Mouse (Mus musculus) midbrain, embryonic 11.5 days (tissue): ENCODE data around the gene Bnc2. TPM values are rescaled to one million over a fixed set of nuclear protein-coding genes. Genes with fewer than 3 reads are reported as not detected.

ENCODE experiments used
- ATAC-seq: fragments of 200-750 bp; cut with Nextera tagmentation; 2 replicates; pipeline ENCODE4 v1.8.0; 2017; ENCODE audit warnings: moderate TSS enrichment, moderate library complexity; ENCODE audit not compliant: low FRiP score
- DNase-seq: peaks from one replicate; pipeline ENCODE4 v3.0.0; 2015; ENCODE audit warnings: low spot score; ENCODE audit errors: missing footprints
- H3K27ac ChIP-seq: fragments of 300-500 bp; sonication (generic); 2 replicates; pipeline ENCODE4 v1.5.1; 2014; ENCODE audit warnings: low read depth, low read length
- H3K27me3 ChIP-seq: fragments of 300-500 bp; sonication (generic); 2 replicates; pipeline ENCODE4 v1.6.1; 2014; ENCODE audit warnings: mild to moderate bottlenecking, low read length, moderate library complexity, mixed read lengths; ENCODE audit not compliant: control insufficient read depth, insufficient read depth
- H3K36me3 ChIP-seq: fragments of 300-500 bp; sonication (generic); 2 replicates; pipeline ENCODE4 v1.6.1; 2014; ENCODE audit warnings: mild to moderate bottlenecking, low read length, moderate library complexity, mixed read lengths; ENCODE audit not compliant: control insufficient read depth, insufficient read depth
- H3K4me1 ChIP-seq: fragments of 300-500 bp; sonication (generic); 2 replicates; pipeline ENCODE4 v1.6.1; 2014; ENCODE audit warnings: low read length; ENCODE audit not compliant: control insufficient read depth, insufficient read depth
- H3K4me2 ChIP-seq: fragments of 300-500 bp; sonication (generic); 2 replicates; pipeline ENCODE4 v1.6.1; 2014; ENCODE audit warnings: mild to moderate bottlenecking, moderate library complexity
- H3K4me3 ChIP-seq: fragments of 300-500 bp; sonication (generic); 2 replicates; pipeline ENCODE4 v1.5.1; 2014; ENCODE audit warnings: low read depth, low read length
- H3K9ac ChIP-seq: fragments of 300-500 bp; sonication (generic); 2 replicates; pipeline ENCODE4 v1.6.1; 2014; ENCODE audit warnings: low read length
- H3K9me3 ChIP-seq: fragments of 300-500 bp; sonication (generic); 2 replicates; pipeline ENCODE4 v1.6.1; 2016; ENCODE audit warnings: low read length; ENCODE audit not compliant: control insufficient read depth
- WGBS: fragments of 180-500 bp; shearing (Covaris S2); extraction: QIAGEN DNeasy Blood & Tissue Kit; methylation state at CpG from one replicate; pipeline ENCODE4 v1.1.7; 2014; 5-methylcytosine and 5-hydroxymethylcytosine counted together
- polyA plus RNA-seq: library from polyadenylated mRNA; unstranded; fragments of >200 nt; fragmentation: Nextera tagmentation; extraction: Ambion mirVana; gene quantifications from 2 replicates; pipeline ENCODE4 v1.2.1, GENCODE M21; 2014

Bnc2 gene
- polyA plus RNA-seq, 1 experiment from 2014 or later, result 9.1 TPM

DNA sequence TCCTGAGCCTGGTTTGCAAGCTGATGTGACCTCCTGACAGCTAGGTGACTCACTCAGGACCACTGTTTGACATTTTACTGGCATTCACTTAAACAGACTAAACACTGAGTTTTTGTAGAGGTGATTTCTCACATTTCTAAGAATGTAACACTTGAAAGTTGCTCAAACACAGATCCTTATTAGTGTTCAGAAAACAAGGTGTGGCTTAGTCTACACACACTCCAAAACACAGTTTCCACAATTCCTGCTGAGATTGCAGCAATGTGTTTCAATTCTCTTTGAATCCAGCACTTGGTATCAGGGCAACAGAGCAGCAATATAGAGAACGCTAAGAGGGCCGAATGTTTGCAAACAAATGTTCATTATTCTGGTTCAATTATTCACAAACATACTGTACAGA, 402.2 kb downstream of the Bnc2 start:
- no peak overlapping the region for H3K9ac ChIP-seq
- WGBS, result 85% methylated on average over 2 of the region's 2 CpGs
- no peak for DNase-seq
- ATAC-seq, result no peak
- H3K36me3 ChIP-seq, result no peaks in the 10 kb centered on the region
- no peak overlapping the region for H3K27ac ChIP-seq
- no peak overlapping the region for H3K4me2 ChIP-seq
- H3K9me3 ChIP-seq, result no peaks in the 10 kb centered on the region
- peaks cover 11% of the 10 kb centered on the region for H3K27me3 ChIP-seq
- no peak overlapping the region for H3K4me3 ChIP-seq
- no peaks in the 10 kb centered on the region for H3K4me1 ChIP-seq

DNA sequence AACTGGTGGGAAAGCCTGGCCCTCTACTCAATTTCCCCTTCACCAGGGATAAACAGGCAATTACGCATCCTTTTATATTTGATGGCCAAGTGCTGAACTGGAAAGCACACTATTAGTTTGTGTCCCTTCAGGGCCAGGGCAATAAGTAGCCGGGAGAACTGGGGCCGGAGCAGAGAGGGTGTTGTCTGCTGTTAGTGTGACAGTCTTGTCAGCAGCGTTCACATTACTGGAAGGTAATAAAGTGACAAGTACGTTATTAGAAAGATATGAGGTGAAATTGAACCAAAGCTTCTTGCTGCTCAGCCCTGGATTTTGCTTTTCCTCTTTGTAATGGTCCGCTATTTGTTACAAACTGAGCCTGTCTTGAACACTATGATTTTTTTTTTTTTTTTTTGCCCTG, 405.2 kb downstream of the Bnc2 start:
- H3K4me3 ChIP-seq, result no peak overlapping the region
- no peak overlapping the region for H3K4me2 ChIP-seq
- H3K27ac ChIP-seq, result no peak overlapping the region
- H3K9me3 ChIP-seq, result no peaks in the 10 kb centered on the region
- DNase-seq (no peak), ATAC-seq (no peak)
- WGBS, result 88% methylated on average over 6 of the region's 6 CpGs
- no peaks in the 10 kb centered on the region for H3K36me3 ChIP-seq
- no peak overlapping the region for H3K9ac ChIP-seq
- H3K4me1 ChIP-seq, result peaks cover 8% of the 10 kb centered on the region; the same call in 1 of the 2 replicates
- H3K27me3 ChIP-seq, result peaks cover 18% of the 10 kb centered on the region

DNA sequence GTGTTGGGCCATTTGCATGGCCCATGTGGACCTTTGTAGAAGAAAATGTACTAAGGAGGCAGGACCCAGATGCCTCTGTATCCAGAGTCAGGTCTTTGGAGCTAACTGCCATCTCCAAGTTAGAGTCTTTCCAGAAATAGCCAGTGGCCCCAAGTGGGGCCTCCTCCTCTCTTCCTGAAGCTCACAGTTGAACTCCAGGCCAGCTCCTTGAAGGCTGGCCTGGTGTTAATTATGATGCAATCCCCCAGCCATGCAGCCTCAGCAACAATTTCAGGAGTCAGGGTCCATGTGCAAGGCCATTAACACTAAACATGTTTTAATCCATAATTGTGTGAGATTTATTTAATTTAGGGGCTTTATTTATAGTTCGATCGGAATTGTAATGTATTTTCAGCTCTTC, 427.7 kb downstream of the Bnc2 start:
- Histone ChIP-seq H3K4me3 (no peak overlapping the region), H3K9me3 (no peaks in the 10 kb centered on the region), H3K9ac (no peak overlapping the region), H3K27ac (no peak overlapping the region), H3K4me2 (no peak overlapping the region), H3K27me3 (no peaks in the 10 kb centered on the region; the same call in 1 of the 2 replicates), H3K36me3 (no peaks in the 10 kb centered on the region), H3K4me1 (no peaks in the 10 kb centered on the region)
- DNase-seq (no peak), ATAC-seq (no peak)
- 96% methylated on average over 2 of the region's 2 CpGs for WGBS

DNA sequence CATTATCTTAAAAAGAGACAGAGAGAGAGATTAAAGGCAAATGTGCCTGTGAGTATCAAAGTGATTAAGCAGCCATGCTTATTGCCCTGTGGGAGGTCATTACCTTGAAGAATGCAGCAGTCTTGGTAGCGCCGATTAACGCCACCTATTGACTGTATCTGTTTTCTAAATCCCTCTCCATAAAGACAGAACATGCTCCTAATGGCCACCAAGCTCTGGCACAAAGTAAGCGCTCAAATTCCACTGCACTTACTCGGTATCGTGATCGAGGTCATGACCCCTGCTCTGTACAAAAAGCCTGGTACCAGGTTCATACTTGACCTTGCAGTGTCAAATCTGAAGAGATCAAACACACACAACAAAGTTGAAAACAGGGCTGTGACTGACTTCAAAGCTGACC, 442.7 kb downstream of the Bnc2 start:
- no peak for ATAC-seq
- Histone ChIP-seq H3K36me3 (no peaks in the 10 kb centered on the region), H3K4me3 (no peak overlapping the region), H3K9me3 (no peaks in the 10 kb centered on the region), H3K27ac (no peak overlapping the region), H3K9ac (no peak overlapping the region), H3K27me3 (no peaks in the 10 kb centered on the region; the same call in 1 of the 2 replicates), H3K4me2 (no peak overlapping the region), H3K4me1 (no peaks in the 10 kb centered on the region)
- no peak for DNase-seq
- 67% methylated on average over 7 of the region's 7 CpGs for WGBS

DNA sequence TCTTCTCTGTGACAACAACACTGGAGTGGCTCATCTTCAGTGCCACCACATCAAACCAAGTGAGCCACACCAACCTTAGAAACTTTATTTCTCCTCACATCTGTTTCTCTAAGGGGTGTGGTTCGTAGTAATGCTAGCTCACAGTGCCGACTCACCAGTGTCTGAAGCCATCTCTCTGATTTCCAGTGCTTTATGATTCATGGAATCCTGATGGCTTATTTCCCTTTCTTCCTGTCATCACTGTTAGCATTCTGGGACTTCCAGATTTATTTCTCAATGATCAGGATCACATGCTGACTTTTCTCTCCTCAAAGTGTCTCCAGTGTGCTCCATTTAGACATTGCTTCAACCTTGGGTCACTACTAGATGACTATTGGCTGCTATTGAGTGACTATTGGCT, 443.8 kb downstream of the Bnc2 start:
- DNase-seq (no peak), ATAC-seq (no peak)
- H3K27me3 ChIP-seq, result no peaks in the 10 kb centered on the region; the same call in 1 of the 2 replicates
- H3K4me1 ChIP-seq, result no peaks in the 10 kb centered on the region
- no peaks in the 10 kb centered on the region for H3K9me3 ChIP-seq
- H3K9ac ChIP-seq, result no peak overlapping the region
- WGBS, result 94% methylated on average over 2 of the region's 2 CpGs
- no peak overlapping the region for H3K4me3 ChIP-seq
- H3K4me2 ChIP-seq, result no peak overlapping the region
- no peak overlapping the region for H3K27ac ChIP-seq
- H3K36me3 ChIP-seq, result no peaks in the 10 kb centered on the region

DNA sequence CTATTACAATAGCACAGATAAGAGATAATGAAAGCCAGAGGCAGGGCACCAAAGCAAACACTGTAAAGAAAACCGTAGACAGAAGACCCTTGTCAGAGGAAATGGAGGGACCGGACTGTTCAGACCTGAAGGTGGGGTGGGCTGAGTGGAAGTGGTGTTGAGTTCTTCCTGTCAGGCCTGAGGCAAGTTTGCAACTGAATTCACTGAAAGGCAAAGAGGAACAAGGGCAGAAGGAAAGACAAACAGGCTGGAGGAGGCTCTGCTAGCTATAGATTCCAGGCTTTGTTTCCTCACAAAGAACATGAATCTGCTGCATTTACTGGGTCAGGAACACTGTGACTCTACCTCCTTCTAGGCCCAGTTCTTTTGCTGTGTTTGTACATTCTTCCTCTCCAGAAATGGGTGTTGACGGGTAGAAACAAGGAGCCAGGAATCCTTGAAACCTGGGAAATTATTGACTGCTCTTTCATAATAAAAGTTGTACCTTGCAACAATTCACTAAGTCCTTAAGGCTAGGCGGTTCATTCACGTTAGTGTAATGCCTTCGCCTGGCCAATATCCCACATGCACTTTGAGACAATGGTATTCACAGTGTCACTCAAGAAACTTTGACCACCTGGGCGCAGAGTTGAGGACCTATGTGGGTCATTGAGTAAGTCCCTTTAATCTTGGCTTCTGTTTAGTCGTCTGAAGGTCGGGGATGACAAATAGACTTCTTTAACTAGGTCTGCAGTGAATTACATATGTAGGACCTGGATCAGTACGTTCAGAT, 445.7 kb downstream of the Bnc2 start:
- no peak for ATAC-seq
- H3K27ac ChIP-seq, result no peak overlapping the region
- 84% methylated on average over 10 of the region's 10 CpGs for WGBS

DNA sequence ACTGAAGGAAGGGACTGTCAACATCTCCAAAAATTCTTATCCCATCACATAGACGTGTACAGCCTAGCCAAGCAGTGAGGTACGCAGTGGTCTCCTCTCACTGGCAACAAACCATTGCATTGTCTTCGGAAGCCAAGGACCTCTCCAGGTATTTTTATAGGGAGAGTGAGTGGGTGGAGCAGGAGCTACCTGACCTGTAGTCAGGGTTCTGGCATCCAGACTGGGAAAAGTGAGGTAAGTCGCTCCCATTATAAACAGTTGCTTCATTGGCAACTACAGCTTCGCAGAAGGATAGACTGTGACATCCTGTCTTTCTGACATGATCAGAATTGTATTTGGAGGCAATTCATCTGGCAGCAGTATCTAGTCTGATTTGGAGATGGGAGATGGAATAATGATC, 446.5 kb downstream of the Bnc2 start:
- ATAC-seq, result no peak
- 90% methylated on average over 5 of the region's 5 CpGs for WGBS
- H3K36me3 ChIP-seq, result no peaks in the 10 kb centered on the region
- no peaks in the 10 kb centered on the region for H3K27me3 ChIP-seq
- H3K4me2 ChIP-seq, result no peak overlapping the region
- no peaks in the 10 kb centered on the region for H3K4me1 ChIP-seq
- H3K27ac ChIP-seq, result no peak overlapping the region
- H3K9ac ChIP-seq, result no peak overlapping the region
- H3K4me3 ChIP-seq, result no peak overlapping the region
- DNase-seq, result no peak
- no peaks in the 10 kb centered on the region for H3K9me3 ChIP-seq

More for the DNA sequence above, 445.7 kb downstream of the Bnc2 start:
- no peak for DNase-seq
- Histone ChIP-seq H3K9ac (no peak overlapping the region), H3K4me3 (no peak overlapping the region), H3K27me3 (no peaks in the 10 kb centered on the region), H3K4me1 (no peaks in the 10 kb centered on the region), H3K9me3 (no peaks in the 10 kb centered on the region), H3K4me2 (no peak overlapping the region), H3K36me3 (no peaks in the 10 kb centered on the region)

Other genes starting within 250 kb of the Bnc2 start
- 11.1 TPM in 2 replicates for gene Cntln, start 209.0 kb upstream of the Bnc2 start, polyA plus RNA-seq